Mouse (Mus musculus): ENCODE results near the gene Rnf185.

- TF ChIP-seq CTCF (IDR thresholded peaks at IDR 0.05; ENCODE audit: borderline replicate concordance, control insufficient read depth, extremely low read depth, insufficient read depth, low read length, poor library complexity) (no peak), POLR2A (IDR thresholded peaks at IDR 0.05; ENCODE audit: control insufficient read depth, extremely low read depth, insufficient read depth, low read length, poor library complexity) (no peak)
Measured at GRCm38 (mm10) chr11:3374741-3375140, 77.4 kb downstream of the Rnf185 start.
